Mouse (Mus musculus): Measurements from ENCODE around the gene Tsc22d2. TPM values are rescaled to one million over a fixed set of nuclear protein-coding genes. Genes with fewer than 3 reads are reported as not detected.

The Tsc22d2 gene
- polyA plus RNA-seq (2015; fragmentation: Nextera tagmentation; extraction: Ambion mirVana) = 8.2 and 8.6 TPM in 2 replicates

DNA sequence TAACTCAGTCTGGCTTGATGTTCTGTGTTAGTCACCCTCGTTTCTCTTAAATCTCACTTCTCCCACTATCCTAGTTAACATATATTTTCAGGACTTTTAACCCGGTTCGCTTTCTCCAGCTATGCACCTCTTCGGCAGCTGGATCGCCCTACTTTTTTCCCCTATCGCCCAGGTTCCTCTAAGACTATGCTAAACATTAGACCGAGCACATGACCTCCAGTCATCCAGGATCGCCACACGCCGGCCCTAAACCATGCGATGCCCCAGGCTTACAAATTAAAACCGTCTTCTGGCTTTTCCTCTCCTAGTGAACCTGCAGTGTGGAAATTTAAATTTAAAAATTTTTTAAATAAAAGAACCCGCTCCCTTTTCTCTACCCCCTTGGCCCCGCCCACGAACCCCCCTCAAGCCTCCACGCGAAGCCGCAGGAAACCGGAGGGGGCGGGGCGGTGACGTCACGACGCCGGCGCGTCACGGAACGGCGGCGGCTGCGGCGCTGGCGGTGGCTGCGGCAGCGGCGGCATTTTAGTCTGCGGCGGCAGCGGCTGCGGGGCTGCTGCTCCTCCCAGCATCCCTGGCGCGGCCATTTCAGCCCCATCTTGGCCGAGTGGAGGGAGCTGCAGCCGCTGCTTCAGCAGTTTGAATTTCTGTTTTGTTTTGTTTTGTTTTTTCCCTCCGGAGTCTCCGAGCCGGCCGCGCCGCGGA is at the start of gene Tsc22d2:
Gene Tsc22d2, plus strand, starts transcription at position 482 of the 705 bp plus-strand sequence.
- no peaks in the 10 kb centered on the region for H3K27me3 ChIP-seq
- no peaks in the 10 kb centered on the region for H3K36me3 ChIP-seq
- peak within 1 kb of the TSS; percentile 85 for H3K4me3 ChIP-seq
- H3K9ac ChIP-seq = peak within 1 kb of the TSS; percentile 98
- peak within 1 kb of the TSS; percentile 97 for H3K4me2 ChIP-seq
- peaks cover 25% of the 10 kb centered on the region for H3K4me1 ChIP-seq (replicated peaks)
- WGBS = under 1% methylated on average over 48 of the region's 52 CpGs
- ATAC-seq (ENCODE audit: low FRiP score) = peak; percentile 81
- H3K9me3 ChIP-seq = no peaks in the 10 kb centered on the region
- H3K27ac ChIP-seq = peak within 1 kb of the TSS; percentile 99

DNA sequence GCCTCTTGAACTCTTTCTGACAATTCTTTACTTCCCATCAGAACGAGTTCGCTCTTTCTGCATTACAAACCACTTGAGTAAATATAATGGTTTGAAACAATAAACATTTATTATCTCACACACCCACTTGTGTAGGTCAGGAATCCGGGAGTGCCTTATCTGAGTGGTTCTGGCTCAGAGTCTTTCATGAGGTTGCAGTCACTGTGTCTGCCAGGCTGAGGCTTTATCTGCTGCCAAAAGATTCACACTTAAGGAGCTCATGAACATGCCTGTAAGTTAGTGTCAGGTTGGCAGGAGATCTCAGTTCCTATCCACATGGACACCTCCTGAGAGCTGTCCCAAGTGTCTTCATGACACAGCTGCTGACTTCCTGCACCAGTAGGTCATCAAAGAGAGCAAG is 47.8 kb upstream of the Tsc22d2 start:
- H3K9ac ChIP-seq = no peak overlapping the region
- no peak overlapping the region for H3K4me2 ChIP-seq
- H3K27me3 ChIP-seq = no peaks in the 10 kb centered on the region
- no peak overlapping the region for H3K27ac ChIP-seq
- 70% methylated on average over 3 of the region's 3 CpGs for WGBS
- H3K4me3 ChIP-seq = no peak overlapping the region
- peaks cover 4% of the 10 kb centered on the region for H3K4me1 ChIP-seq (replicated peaks)
- H3K36me3 ChIP-seq = no peaks in the 10 kb centered on the region
- ATAC-seq (ENCODE audit: low FRiP score) = no peak
- no peaks in the 10 kb centered on the region for H3K9me3 ChIP-seq

DNA sequence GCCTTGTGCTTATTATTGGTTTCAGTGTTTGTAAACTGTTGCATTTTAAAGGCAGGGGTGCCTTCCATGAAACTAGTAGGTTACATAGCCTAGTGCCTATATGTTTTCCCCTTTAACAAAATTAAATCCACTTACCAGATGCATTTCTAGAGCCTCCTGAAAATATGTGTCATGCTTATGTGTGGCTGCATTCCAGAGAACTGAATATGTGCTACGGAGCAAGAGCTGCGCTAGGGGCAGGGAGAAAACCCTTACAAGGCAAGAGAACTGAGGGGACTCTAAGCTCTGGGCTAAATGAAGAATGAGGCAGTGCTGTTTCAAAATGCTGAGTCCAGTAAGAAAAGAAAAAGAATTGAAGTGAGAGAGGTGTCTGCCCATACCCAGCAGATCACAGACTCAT is 43.7 kb upstream of the Tsc22d2 start:
- Histone ChIP-seq H3K36me3 (no peaks in the 10 kb centered on the region), H3K4me2 (no peak overlapping the region), H3K4me1 (replicated peaks) (peaks cover 18% of the 10 kb centered on the region), H3K27me3 (no peaks in the 10 kb centered on the region), H3K4me3 (no peak overlapping the region), H3K27ac (no peak overlapping the region), H3K9me3 (no peaks in the 10 kb centered on the region), H3K9ac (no peak overlapping the region)
- ATAC-seq (ENCODE audit: low FRiP score) = no peak
- 91% methylated on average over 2 of the region's 2 CpGs for WGBS

DNA sequence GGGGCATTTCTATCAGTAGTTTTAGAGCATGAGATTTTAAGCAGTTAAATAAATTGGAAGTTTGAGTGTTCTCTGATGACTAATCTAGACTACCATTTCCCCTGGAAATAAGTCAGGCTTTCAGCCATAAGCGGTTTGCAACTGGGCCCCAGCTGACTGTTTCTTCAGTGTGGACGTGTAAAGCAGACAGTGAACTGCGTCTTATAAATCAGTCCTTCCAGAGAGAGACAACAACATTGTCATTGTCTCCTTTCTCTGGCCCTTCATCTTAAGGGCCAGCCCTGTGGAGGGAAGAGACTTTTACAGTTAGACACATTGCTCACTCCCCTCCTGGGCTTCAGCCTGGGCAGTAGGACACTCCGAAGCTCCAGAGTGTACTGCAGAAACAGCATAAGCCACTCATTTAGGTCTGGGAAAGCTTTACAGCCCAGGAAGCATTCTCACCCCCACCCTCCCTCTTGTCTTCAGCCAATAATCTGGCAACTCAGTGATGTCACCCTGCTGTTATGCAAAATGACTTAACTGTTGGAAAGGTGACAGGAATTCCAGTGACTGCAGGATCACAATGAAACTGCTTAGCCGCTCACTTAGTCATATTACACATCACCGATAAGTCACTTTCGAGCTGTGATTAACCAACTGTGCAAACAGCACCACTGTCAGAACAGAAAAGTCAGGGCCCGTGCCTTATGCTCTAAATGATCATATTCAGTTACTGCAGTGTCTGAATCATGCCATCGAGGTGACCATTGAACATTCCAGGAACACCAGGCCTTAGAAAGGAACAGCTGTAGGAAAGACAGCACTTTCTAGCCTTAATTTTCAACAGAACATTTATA is 42.2 kb upstream of the Tsc22d2 start:
- WGBS = 10% methylated on average over 9 of the region's 9 CpGs
- peak overlapping the region; percentile 12; the same call in 1 of the 2 replicates for H3K4me3 ChIP-seq
- ATAC-seq (ENCODE audit: low FRiP score) = peak; percentile 95
- H3K4me1 ChIP-seq (replicated peaks) = peaks cover 18% of the 10 kb centered on the region
- H3K9me3 ChIP-seq = no peaks in the 10 kb centered on the region
- no peak overlapping the region for H3K27ac ChIP-seq
- peak overlapping the region; percentile 46 for H3K4me2 ChIP-seq
- no peaks in the 10 kb centered on the region for H3K27me3 ChIP-seq
- H3K36me3 ChIP-seq = no peaks in the 10 kb centered on the region
- peak overlapping the region; percentile 1; the same call in 1 of the 2 replicates for H3K9ac ChIP-seq

- H3K9me3 ChIP-seq = no peaks in the 10 kb centered on the region
- ATAC-seq (ENCODE audit: low FRiP score) = no peak; the same call in 1 of the 2 replicates
- peak overlapping the region; percentile 46 for H3K4me2 ChIP-seq
- H3K4me3 ChIP-seq = peak overlapping the region; percentile 12; the same call in 1 of the 2 replicates
- 11% methylated on average over 5 of the region's 5 CpGs for WGBS
- H3K36me3 ChIP-seq = no peaks in the 10 kb centered on the region
- H3K9ac ChIP-seq = 0 out of 2 replicates have a peak overlapping the region, but pooled peaks have one; percentile 1
- 0 out of 2 replicates have a peak overlapping the region, but pooled peaks have one; percentile 30 for H3K27ac ChIP-seq
- H3K27me3 ChIP-seq = no peaks in the 10 kb centered on the region
- H3K4me1 ChIP-seq (replicated peaks) = peaks cover 22% of the 10 kb centered on the region
Observed at GRCm38 (mm10) chr3:58372905-58373208, 41.7 kb upstream of the Tsc22d2 start.

DNA sequence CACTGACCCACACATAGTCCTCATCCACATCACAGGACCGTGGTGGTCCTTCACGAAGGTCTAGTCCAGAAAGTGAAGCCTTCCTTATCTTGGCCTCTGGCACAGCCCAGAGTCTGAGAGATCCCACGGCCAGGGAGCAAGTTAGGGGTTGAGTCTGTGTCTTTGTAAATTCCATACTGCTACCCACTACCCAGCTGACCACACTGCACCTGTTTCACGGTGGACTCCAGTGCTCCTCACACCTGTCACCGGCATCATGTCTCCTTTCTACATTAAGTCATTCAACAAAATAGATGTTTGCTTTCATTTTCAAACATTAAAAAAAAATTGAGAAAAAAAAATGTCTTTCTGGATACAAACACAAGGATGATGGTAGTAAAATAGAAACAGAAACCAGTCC is 40.2 kb upstream of the Tsc22d2 start:
- H3K36me3 ChIP-seq = no peaks in the 10 kb centered on the region
- no peak overlapping the region for H3K27ac ChIP-seq
- H3K9me3 ChIP-seq = no peaks in the 10 kb centered on the region
- H3K27me3 ChIP-seq = no peaks in the 10 kb centered on the region
- H3K4me3 ChIP-seq = no peak overlapping the region
- 90% methylated on average over 5 of the region's 5 CpGs for WGBS
- no peak for ATAC-seq (ENCODE audit: low FRiP score)
- H3K9ac ChIP-seq = no peak overlapping the region
- H3K4me2 ChIP-seq = no peak overlapping the region
- peaks cover 22% of the 10 kb centered on the region for H3K4me1 ChIP-seq (replicated peaks)

DNA sequence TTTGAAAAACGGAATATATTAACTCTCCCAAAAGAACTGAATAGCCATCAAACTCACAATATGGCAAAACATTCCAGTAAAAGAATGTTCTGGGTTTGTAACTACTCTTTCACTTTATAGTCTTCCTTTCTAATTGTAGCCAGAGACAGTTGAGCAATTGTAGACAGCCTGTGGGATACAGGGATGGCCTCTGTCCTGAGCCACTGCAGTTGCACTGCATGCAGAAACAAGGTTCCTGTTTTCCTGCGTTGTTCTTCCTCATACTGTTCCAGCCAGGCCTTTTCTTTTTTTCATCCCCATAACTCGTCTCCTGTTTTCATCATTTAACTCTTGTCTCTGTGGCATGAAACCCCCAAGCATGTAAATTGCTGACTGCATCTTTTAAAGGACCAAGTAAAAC is 37.8 kb upstream of the Tsc22d2 start:
- Histone ChIP-seq H3K9me3 (no peaks in the 10 kb centered on the region), H3K27me3 (no peaks in the 10 kb centered on the region), H3K4me1 (replicated peaks) (peaks cover 18% of the 10 kb centered on the region), H3K4me2 (no peak overlapping the region), H3K4me3 (no peak overlapping the region), H3K9ac (no peak overlapping the region), H3K27ac (no peak overlapping the region), H3K36me3 (no peaks in the 10 kb centered on the region)
- WGBS = 73% methylated on average over 3 of the region's 3 CpGs
- no peak for ATAC-seq (ENCODE audit: low FRiP score)

DNA sequence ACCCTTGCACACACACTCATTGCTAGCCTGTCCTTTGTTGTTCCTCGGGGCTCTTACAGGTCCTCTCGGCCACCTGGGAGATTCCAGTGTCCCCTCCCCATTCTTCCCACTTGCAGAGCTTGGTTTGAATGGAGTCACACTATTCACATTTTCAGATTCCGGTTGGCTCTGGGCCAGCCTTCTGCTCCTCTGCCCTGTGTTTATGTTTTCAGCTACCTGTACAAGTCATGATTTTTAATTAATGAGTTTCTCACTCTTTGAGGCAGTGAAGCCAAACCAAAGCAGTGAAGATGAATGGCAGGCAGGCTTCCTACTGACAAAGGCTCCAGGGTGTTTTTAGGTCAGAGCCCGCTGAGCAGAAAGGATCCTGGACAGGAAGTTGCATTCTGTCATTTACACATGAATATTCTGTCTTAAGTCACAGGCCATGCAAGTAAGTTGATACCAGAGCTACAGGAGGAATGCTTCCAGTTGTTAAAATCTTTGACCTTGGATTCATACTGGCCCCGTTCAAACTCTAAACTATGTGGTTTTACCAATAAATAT is 36.9 kb upstream of the Tsc22d2 start:
- ATAC-seq (ENCODE audit: low FRiP score) = no peak
- WGBS = 34% methylated on average over 5 of the region's 5 CpGs
- no peak overlapping the region for H3K27ac ChIP-seq

DNA sequence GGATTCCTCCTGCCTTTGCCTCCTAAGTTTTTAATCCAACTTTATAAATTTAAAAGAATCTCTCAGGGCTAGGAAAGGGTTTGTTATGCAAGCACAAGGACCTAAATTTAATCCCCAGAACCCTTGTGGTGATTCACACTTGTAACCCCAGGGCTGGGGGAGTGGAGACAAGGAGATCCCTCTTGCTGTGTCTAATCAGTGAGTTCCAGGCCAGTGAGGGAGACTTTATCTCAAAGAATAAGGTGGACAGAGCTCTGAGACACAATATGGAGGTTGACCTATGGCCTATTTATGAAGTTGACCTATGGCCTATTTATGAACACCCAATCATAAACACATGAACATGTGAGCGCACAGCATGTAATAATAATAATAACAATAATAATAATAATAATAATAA is 31.8 kb upstream of the Tsc22d2 start:
- 98% methylated on average over 1 of the region's 1 CpGs for WGBS
- Histone ChIP-seq H3K27me3 (no peaks in the 10 kb centered on the region), H3K4me2 (no peak overlapping the region), H3K27ac (no peak overlapping the region), H3K9ac (no peak overlapping the region), H3K4me3 (no peak overlapping the region), H3K4me1 (replicated peaks) (peaks cover under 1% of the 10 kb centered on the region; the same call in 1 of the 2 replicates), H3K36me3 (no peaks in the 10 kb centered on the region), H3K9me3 (no peaks in the 10 kb centered on the region)
- no peak for ATAC-seq (ENCODE audit: low FRiP score)

More for the DNA sequence above, 36.9 kb upstream of the Tsc22d2 start:
- Histone ChIP-seq H3K4me2 (no peak overlapping the region), H3K36me3 (no peaks in the 10 kb centered on the region), H3K27me3 (no peaks in the 10 kb centered on the region), H3K4me3 (no peak overlapping the region), H3K9ac (no peak overlapping the region), H3K9me3 (no peaks in the 10 kb centered on the region), H3K4me1 (replicated peaks) (peaks cover 9% of the 10 kb centered on the region)

GRCm38 (mm10) chr3:58385060-58385459 is 29.5 kb upstream of the Tsc22d2 start:
- H3K9ac ChIP-seq = no peak overlapping the region
- ATAC-seq (ENCODE audit: low FRiP score) = no peak

DNA sequence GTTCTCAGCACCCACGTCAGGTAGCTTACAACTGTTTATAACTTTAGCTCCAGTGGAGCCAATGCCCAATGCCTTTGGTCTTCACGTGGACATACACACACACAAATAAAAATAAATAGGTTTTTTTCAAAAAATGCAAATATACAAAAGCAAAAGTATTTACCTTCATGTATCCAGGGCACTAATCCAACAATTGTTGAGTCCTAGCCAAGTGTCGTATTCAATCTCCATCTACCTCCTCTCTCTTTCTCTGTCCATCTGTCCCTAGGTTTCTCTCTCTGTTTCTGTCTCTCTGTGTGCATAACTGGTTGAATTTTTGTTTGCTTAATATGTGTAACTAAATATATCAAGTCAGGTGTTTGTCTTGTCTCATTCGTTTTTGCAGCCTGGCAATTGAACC is 25.8 kb upstream of the Tsc22d2 start:
- no peak overlapping the region for H3K4me3 ChIP-seq
- no peaks in the 10 kb centered on the region for H3K9me3 ChIP-seq
- H3K27ac ChIP-seq = no peak overlapping the region
- no peak overlapping the region for H3K4me2 ChIP-seq
- H3K36me3 ChIP-seq = no peaks in the 10 kb centered on the region
- H3K9ac ChIP-seq = no peak overlapping the region
- no peak for ATAC-seq (ENCODE audit: low FRiP score)
- H3K4me1 ChIP-seq (replicated peaks) = no peaks in the 10 kb centered on the region
- 83% methylated on average over 4 of the region's 4 CpGs for WGBS
- no peaks in the 10 kb centered on the region for H3K27me3 ChIP-seq

More at GRCm38 (mm10) chr3:58385060-58385459, 29.5 kb upstream of the Tsc22d2 start:
- no peak overlapping the region for H3K4me2 ChIP-seq
- H3K36me3 ChIP-seq = no peaks in the 10 kb centered on the region
- no peak overlapping the region for H3K4me3 ChIP-seq
- no peaks in the 10 kb centered on the region for H3K27me3 ChIP-seq
- no peaks in the 10 kb centered on the region for H3K4me1 ChIP-seq (replicated peaks)
- 71% methylated on average over 1 of the region's 1 CpGs for WGBS
- no peak overlapping the region for H3K27ac ChIP-seq
- H3K9me3 ChIP-seq = no peaks in the 10 kb centered on the region

- Histone ChIP-seq H3K9ac (no peak overlapping the region), H3K4me2 (no peak overlapping the region), H3K9me3 (no peaks in the 10 kb centered on the region), H3K4me3 (no peak overlapping the region), H3K27me3 (no peaks in the 10 kb centered on the region), H3K27ac (no peak overlapping the region), H3K36me3 (no peaks in the 10 kb centered on the region), H3K4me1 (replicated peaks) (no peaks in the 10 kb centered on the region)
- no peak for ATAC-seq (ENCODE audit: low FRiP score)
- 83% methylated on average over 5 of the region's 5 CpGs for WGBS
Observed at GRCm38 (mm10) chr3:58398541-58398940, 16.0 kb upstream of the Tsc22d2 start.
